Mouse (Mus musculus): ENCODE data around the gene Nfkbib.

Nfkbib gene

DNA sequence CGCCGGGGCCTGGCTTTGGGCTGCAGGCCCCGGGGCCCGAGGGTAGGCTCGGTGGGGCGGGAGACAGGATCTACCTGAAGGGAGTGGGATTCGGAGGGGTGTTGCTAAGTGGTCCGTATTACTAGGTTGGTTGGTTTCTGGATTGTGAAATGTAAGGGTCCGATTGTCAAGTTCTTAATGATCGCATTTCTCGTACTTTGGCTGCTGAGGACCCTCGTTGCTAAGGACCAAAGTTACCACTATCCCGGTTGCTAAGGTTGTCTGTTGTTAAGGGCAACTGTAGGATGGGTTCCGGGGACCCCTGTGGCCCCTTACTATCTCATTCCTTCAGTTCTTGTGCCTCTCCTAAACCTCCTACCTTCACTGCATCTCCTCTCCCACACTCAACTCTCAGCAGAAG is 402 bp downstream of the Nfkbib start:
- DNase-seq (ENCODE audit: low spot score) = no peak

DNA sequence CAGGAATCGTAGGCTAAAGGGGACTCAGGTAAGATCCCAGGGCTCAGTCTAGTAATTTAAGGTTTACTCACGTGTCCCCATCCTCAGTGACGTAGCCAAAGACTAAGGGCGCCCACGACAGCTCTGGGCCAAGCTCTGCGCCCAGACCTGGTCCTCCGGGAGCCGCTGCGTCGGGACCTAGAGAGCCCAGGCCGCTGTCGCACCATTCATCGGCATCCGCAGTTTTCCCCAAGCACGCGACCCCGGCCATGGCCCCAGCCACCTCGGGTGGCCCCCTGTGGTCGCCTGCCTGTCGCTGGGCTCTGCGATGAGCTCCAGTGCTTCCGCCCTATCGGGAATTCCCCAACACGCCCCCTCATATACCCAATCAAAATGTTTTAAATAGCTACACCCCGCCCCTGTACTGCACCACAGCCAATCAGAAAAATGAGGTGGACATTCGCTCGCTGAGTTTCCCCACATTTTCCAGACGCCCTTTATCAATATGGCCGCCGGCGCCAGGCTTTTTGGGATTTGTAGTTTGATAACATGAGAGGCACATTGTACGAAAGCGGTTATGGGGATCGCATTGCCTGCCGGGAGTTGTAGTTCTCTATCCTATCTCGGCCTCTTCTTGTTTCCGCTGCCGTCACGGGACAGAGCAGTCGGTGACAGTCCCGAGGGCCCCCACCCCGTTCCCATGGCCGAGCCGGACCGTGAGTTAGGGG is 986 bp downstream of the Nfkbib start, which contains the start of gene Sirt2:
Gene Sirt2, plus strand, starts transcription at position 563 of the 707 bp plus-strand sequence.
- peak; percentile 99 for DNase-seq (ENCODE audit: low spot score)

DNA sequence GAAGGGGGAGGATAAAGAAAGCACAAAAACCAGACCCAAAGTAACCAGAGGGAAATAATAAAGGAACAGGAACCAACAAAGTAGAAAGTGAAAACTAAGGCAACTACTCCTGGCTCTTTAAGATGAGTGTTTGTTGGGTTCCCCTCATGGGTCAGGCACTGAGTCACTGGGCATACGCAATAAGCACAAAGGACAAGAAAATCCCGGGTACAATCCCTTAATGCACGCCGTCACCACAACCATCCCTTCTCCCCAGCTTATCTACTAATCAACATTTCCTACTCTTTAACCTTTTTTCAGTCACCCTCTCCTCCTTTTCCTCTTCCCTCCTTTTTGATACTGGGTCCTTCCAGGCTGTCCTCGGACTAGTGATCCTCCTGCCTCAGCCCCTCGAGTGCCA is 2.1 kb downstream of the Nfkbib start:
- DNase-seq (ENCODE audit: low spot score) = no peak

DNA sequence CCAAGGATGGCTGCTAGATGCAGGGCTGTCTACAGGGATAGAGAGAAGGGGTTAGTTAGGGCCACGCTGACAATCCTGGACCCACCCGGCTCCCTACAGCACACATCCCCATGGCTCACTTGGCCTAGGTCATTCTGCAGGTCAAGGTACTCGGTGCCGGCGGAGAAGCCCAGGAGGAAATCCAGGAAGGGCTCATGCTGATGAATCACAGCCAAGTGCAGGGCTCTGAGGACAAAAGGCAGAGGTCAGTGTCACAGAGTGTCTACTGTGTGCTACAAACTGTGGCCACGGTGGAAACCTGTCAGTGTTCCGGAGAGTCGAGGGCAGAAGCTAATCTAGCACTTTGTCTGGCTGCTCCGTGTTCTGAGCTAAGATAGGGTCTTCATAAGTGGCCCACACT is 5.4 kb downstream of the Nfkbib start:
- DNase-seq (ENCODE audit: low spot score) = no peak

DNA sequence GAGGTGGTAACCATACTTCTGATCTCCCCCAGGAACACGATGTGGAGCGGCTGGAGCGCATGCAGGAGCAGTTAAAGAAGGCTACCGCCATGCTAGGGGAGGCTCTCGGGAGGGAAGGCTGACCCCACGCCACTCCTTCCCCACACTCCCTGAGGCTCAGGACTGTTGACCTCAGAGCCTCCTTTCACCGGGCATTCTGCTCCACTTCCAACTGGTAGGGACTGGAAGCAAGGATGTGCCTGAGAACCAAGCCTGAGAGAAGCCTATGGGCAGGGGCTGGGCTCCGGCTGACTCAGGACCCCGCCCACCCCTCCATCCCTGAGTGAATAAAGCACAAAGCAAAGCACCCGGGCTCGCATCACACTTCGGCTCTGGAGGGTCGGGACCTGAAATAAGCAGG is 8.7 kb downstream of the Nfkbib start:
- no peak for DNase-seq (ENCODE audit: low spot score)

DNA sequence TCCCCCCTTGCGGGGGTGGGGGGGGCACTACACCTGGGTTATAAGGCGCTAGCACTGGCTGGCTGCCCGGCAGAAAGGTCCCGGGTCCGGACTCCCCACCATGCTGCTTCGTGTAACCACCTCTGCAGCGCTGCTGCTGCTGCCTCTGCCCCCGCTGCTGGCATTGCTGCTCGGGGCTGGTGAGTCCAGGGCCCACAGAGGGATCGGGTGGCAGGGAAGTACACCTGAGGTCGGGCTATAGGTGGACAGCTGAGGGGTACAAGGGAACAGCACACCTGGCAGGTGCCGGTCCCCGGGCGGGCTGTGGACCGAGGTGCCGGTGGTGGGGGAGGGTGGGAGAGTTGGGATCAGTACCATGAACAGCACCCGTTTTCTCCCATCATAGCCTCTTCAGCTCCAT is 11.2 kb downstream of the Nfkbib start, which contains the start of gene Ccer2:
Gene Ccer2, plus strand, starts transcription at position 96 of the 400 bp plus-strand sequence.
- no peak for DNase-seq (ENCODE audit: low spot score)

DNA sequence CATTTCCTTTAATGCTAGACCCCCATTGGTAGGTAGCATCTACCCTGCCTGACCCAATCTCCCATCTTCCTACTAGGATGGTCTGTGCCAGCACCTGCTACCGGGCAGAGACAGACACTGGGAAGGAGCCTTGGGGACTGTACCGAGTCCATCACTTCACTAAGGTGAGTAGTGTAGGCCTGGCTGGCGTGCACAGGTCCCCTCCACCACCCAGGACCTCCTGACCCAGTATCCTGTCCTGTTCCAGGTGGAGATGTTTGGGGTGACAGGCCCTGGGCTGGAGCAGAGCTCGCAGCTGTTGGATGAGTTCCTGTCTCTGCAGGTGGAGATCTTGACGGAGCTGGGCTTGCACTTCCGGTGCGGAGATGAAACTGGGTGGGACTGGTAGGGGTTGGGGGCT is 17.4 kb downstream of the Nfkbib start:
- DNase-seq (ENCODE audit: low spot score) = no peak

DNA sequence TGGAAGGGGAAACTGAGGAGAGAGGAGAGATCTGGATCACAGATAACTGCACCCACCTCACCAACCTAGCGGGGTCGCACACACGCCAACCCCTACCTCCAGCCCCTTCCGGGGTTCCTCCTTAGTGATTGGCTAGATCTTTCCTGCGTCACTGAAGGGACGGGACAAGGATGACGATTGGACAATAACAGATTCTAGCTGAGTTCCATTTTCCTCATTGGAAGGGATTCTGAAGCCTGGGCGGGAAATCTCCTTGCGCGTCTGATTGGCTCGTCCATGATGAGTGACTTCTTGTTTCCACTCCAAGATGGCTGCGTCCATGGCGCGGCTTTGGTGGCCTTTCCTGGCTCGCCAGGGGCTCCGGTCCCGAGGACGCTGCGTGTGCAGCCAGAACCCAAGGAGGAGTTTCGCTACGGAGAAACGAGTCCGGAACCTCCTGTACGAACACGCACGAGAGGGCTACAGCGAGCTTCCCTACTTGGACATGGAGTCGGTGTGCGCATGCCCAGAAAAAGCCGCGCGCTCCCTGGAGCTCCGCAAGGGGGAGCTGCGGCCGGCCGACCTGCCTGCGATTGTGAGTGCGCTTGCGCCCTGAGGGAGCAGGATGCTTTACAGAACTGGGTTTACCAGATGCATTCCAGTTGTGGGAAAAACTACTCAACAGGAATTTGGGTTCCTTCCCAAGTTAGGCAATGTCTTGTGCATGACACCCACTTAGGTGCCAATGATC is 25.4 kb downstream of the Nfkbib start, which contains the start of the genes Mrps12 and Sars2:
Gene Mrps12, minus strand, starts transcription at position 112 of the 730 bp plus-strand sequence.
Gene Sars2, plus strand, starts transcription at position 284 of the 730 bp plus-strand sequence.
- DNase-seq (ENCODE audit: low spot score) = peak; percentile 98

DNA sequence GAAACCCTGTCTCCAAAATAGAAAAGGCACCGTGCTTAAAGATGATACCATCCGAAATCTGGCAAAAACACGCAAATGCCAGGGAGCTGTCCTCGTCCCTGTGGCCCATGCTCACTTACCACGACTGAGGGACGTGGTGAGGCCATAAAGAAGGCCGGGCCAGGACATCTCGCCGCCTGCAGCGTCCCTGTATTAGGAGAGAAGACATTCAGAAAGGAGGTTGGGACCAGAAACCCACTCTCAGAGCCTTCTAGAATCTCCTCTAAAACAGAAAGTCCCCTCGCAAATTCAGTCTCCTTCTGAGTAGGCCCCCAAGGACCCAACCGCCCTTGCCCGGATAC is 26.0 kb downstream of the Nfkbib start:
- no peak for DNase-seq (ENCODE audit: low spot score)

DNA sequence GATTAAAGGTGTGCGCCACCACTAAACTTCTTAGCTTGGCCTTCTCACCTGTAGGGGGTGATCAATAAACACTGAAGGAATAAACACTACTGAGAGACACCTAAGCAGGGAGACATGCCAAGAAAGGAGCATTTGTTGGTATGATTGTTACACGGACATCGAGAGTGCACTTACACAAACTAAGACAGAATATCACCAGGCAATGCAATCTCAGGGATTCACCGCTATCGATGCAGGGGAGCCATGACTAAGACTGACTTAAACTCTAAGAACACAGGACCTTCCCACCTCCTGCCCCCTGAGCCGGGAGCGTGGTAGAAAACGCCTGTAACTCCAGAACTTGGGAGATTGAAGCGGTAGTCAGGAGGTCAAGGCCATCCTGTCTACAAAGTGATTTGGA is 26.4 kb downstream of the Nfkbib start:
- no peak for DNase-seq (ENCODE audit: low spot score)

DNA sequence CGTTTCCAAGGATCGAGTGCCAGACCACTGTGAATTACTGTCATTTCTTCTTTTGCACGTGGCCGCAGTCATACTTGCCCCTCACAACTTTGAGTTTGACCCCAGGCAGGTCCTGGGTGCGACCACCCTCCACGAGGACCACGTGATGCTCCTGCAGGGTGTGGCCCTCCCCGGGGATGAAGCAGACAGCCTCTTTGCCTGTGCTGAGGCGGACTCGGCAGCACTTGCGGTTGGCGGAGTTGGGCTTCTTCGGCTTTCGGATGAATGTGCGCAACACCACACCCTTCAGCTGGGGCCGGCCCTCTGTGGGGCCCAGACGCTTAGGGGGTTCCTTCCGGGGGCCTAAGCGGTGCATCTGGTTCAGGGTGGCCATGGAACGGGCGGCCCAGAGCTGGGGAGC is 27.5 kb downstream of the Nfkbib start:
- no peak for DNase-seq (ENCODE audit: low spot score)

DNA sequence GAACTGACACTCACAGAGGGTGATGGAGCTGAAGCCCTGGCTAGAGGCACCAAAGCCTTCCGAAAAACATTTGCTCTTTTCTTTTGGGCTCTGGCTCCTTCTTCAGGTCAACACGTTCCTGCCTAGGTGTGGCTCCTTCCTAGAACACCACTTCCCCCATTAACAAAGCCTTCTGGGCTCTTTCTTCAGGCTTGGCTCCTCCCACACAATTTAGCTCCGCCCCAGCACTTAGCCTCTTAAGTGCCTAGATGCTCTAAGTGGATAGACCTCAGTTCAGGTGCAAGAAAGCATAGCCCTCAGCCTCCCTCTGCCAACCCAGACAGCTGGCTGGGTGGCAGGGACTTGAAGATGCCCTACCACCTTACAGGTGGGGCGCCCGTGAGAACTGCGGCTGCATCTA is 31.6 kb downstream of the Nfkbib start:
- DNase-seq (ENCODE audit: low spot score) = no peak

DNA sequence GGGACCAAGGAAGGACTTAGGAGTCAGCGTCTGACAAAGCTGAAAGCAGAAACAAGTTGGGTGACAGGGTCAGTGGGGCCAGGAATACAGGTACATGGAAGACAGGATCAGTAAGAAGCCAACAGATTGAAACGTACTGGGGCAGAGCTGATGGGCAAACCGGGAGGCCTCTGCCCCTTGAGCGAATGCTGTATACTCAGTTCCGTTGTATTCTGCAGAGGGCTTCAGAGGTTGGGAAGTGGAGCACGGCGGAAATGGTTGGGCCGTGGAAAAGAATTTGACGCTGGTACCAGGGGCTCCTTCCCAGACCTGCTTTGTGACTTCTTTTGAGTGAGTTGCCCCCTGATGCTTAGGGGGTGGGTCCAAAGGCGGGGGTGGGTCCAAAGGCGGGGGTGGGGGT is 34.1 kb downstream of the Nfkbib start:
- DNase-seq (ENCODE audit: low spot score) = no peak

DNA sequence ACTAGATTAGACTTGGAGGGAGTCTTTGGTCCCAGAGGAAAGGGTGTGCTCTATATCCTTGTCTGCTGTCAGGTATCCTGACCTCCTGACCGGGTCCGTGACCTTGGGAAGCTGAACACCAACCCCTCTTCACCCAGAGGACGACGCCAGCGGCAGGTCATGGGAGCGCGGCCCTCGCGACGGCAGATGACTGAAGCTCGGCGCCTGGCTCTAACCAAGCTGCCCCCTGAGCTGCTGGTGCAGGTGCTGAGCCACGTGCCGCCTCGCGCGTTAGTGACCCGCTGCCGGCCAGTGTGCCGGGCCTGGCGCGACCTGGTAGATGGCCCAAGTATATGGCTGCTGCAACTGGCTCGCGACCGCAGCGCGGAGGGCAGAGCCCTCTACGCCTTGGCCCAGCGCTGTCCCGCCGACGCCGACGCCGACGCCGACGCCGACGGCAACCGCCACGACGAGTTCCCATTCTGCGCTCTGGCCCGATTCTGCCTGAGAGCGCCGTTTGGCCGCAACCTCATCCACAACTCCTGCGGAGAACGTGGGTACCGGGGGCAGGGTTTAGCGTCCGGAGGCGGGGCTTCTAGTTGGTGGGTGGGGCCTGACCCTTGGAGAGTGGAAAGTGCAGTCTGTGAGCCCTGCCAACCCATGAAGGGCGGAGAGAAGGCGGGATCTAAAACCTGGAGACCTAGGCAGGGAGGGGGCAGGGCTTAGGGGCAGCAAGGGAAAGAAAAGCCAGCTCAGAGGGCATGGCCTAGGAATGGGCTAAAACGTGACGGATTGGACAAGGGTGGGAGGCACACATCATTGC is 34.8 kb downstream of the Nfkbib start:
- no peak for DNase-seq (ENCODE audit: low spot score)

DNA sequence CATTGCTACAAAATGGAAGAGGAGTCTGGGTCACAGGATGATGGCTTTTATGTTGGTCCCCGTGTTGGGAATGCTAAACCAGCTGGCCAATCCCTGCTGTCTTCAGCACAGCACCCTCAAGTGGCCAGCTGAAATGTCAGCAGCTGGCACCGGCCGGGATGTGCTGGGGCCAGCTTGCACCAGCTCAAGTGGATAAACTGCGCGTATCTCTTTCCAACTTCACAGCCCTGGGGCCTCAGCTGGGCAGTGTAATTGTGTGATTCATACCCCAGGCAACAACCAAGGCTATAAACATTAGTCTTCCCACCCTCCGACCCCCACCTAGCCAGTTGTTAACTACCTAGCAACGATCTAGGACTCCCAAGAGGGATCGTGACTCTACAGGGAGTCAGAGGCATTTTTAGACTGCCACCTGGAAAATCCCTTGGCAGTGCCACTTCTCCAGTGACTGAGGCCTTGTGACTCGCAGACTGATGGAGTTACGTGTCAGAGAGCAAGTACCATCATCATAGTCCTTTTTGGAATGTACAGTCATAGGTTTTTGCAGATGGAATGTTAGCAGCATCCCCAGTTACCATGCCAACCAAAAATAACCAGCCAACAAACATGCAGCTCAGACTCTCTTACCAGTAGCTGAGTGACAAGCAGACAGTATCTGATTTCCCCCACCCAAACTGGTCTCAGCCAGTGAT is 39.5 kb downstream of the Nfkbib start:
- DNase-seq (ENCODE audit: low spot score) = no peak

DNA sequence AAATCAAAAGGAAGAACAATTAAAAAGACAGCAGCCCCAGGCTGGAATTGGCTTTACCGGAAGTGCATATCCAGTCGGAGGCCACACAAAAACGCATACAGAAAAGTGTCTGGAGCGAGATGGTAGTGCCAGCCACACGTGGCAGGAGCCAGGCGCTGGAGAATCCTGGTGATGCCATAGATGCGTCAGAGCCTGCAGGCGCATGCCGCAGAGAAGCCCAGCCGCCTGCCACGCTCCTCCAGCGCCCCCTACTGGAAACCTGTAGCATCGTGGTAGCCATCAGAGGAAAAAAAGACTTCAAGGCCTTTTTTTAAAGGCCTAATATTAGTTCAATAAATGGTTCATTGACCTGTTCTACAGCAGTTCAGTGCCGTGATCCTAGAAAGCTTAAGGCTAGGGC is 40.7 kb downstream of the Nfkbib start:
- DNase-seq (ENCODE audit: low spot score) = peak; percentile 76

DNA sequence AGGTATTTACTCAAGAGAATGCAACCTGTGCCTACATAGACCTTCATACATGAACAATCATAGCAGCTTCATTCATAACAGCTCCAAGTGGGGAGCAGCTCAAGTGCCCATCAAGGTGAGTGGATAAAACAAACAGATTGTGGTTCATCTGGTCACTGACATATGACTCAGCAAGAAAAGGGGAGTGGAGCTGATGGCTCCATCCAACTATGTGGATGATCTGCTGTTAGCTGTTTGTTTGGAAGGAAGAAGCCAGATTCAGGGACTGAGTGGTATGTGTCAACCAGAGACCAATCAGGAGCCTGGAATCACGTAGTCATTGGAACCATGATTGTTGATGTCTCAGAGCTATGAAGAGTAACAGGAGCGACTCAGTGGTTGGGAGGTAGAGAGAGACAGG is 42.7 kb downstream of the Nfkbib start:
- DNase-seq (ENCODE audit: low spot score) = no peak

DNA sequence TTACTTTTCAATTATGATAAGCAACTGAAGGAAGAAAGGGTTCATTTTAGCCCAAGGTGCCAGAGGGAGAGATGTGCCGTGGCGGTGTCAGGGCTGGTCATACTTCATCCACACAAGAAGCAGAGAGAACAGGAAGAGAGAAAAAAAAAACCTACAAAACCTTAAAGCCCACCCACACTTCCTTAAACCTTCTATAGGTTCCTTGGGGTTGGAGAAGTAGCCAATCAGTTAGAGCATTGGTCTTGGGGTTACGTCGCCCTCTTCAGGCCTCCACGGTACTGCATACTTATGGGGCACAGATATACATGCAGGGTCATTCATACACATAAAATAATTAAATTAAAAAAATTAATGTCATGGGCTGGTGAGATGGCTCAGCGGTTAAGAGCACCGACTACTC is 45.2 kb downstream of the Nfkbib start:
- no peak for DNase-seq (ENCODE audit: low spot score)

DNA sequence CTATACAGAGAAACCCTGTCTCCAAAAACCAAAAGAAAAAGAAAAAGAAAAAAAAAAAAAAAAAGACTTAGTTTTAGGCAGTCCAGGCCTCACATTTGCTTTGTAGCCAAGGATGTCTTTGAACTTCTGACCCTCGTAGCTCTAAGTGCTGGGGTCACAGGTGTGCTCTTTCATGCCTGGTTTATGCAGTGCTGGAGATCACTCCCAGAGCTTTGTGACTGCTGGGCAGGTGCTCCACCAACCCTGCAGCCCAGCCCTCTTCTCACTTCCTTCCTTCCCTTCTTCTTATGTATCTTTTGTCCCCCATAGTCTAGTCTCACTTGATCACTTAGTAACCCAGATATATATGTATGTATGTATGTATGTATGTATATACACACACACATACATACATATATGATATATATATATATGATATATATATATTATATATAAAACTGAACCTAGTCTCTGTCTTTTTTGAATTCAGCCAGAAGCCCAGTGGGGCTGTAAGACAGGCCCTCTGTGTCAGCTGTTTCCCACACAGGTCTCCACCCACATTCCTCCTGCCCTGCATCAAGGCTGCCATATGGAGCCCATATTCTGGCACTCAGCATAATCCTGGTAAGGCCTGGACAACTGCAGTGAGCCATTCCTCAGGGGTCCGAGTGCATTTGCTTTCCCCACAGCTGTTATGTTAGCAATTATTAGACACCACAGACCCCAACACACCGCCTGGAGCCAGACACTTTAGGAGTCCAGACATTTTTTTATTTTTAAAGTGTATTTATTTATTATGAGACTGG is 46.4 kb downstream of the Nfkbib start:
- DNase-seq (ENCODE audit: low spot score) = no peak

DNA sequence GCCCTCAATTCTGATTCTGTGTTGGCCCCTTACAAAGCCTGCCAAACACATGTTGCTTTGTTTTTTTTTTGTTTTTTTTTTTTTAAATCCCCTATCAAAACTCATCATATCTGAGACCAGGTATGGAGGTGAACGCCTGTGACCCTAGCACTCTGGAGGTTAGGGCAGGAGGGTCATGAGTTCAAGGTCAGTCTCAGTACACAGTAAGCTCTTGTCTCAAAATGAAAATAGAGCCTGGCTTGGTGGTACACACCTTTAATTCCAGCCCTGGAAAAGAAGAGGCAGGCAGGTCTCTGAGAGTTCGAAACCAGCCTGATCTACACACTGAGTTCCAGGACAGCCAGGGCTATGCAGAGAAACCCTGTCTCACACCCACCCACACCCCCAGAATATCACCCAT is 47.7 kb downstream of the Nfkbib start:
- no peak for DNase-seq (ENCODE audit: low spot score)

DNA sequence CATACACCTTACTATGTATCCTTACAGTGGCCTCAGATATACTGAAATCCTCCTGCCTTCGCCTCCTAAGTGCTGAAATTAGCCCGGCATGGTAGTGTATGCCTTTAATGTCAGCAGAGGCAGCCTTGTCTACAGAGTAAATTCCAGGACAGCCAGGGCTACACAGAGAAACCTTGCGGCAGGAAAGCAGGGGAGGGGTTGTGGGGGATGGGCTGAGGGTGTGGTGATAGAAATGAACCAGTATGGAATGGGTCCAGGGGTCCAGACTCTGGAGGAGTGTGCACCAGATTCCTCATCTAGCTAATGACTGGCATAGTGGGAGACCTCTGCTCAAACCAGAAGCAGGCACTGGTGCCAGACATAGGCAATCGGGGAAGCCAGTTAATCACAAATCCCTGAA is 48.2 kb downstream of the Nfkbib start:
- no peak for DNase-seq (ENCODE audit: low spot score)
